15 mouse cellular contexts compared by ENCODE assay signal in the genomic region with DNA sequence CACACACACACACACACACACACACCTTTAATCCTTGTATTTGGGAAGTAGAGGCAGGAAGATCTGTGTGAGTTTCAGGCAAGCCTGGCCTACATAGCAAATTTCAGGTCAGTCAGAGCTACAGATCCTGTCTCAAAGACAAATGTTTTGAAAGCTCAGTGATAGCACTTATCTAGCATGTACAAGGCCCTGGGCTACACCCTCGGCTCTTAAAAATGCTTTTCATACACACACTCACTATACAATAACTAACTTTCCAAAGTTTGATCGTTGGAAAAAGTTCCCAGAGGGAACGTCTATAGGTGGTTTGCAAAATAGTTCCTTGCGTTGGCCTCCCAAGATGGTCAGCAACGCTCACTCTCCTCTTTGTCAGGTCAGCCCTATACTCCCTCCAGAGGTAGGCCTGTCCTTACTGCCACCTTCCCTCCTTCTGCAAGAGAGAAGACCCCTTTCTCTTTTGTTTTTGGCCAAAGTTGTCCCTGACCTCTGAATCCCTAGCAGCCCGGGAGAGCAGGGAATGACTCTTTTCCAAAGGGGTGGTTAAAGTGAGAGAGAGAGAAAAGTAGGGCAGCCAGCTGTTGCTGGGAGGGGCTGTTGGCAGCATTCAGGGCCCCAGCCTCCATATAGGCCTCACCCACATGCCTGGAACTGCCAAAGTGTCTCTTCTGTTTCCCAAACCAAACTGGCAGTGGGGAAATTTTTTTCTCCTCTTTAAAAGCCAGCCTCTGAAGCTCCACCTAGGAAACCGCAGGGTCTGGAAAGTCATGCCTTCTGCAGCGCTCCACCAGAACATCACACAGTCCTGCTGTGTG. TPM values are rescaled to one million over a fixed set of nuclear protein-coding genes. Genes with fewer than 3 reads are reported as not detected.
DNase-seq lines count a peak whose midpoint lies in the region; ATAC-seq and TF ChIP-seq lines count a peak whose summit lies in the region.
"Had no signal": no experiment of that assay in that cellular context is flagged by ENCODE, and none has a peak within 500 bp of the region (broad histone marks: within the 10 kb centered on the region; RNA-seq: fewer than 3 reads in every experiment).

No protein-coding gene starts in this region.

- no peaks in the 10 kb centered on the region for H3K9me3 ChIP-seq in heart, embryonic 10.5 days
- no peaks in the 10 kb centered on the region for H3K9me3 ChIP-seq in liver, postnatal 0 days (ENCODE audit: low read length)
- H3K9me3 ChIP-seq: forebrain, embryonic 12.5 days; intestine, embryonic 15.5 days had no signal

- no peaks in the 10 kb centered on the region for H3K36me3 ChIP-seq in heart, adult 2 months (ENCODE audit: control insufficient read depth, insufficient read depth, low read length)
- no peaks in the 10 kb centered on the region for H3K36me3 ChIP-seq in heart, embryonic 10.5 days
- no peaks in the 10 kb centered on the region for H3K36me3 ChIP-seq in liver, postnatal 0 days (replicated peaks; ENCODE audit: insufficient read depth, low read length)
- H3K36me3 ChIP-seq: forebrain, embryonic 12.5 days; intestine, embryonic 15.5 days had no signal

- H3K27me3 ChIP-seq in heart, adult 2 months (ENCODE audit: control insufficient read depth, insufficient read depth, low read length) = no peaks in the 10 kb centered on the region
- peaks cover 26% of the 10 kb centered on the region for H3K27me3 ChIP-seq in heart, embryonic 10.5 days (ENCODE audit: insufficient read depth, poor library complexity, severe bottlenecking)
- H3K27me3 ChIP-seq in liver, postnatal 0 days (ENCODE audit: insufficient read depth, low read length) = no peaks in the 10 kb centered on the region
- H3K27me3 ChIP-seq: intestine, embryonic 15.5 days had no signal

- H3K9ac ChIP-seq in heart, adult 2 months (ENCODE audit: low read depth, low read length) = no peak overlapping the region
- H3K9ac ChIP-seq in liver, postnatal 0 days (replicated peaks) = no peak overlapping the region; the same call in 1 of the 2 replicates
- H3K9ac ChIP-seq: forebrain, embryonic 12.5 days; intestine, embryonic 15.5 days had no signal

- DNase-seq in heart, adult 2 months = peak; percentile 47 to 56
- DNase-seq in heart, embryonic 10.5 days (ENCODE audit: low spot score) = no peak
- DNase-seq in brain, adult 2 months (ENCODE audit: low read depth, low spot score) = peak; percentile 31
- DNase-seq in gastrocnemius, postnatal 25 days = peak; percentile 54
- no peak for DNase-seq in liver, postnatal 0 days
- DNase-seq in left cerebral cortex, adult 2 months (ENCODE audit: extremely low spot score in 1 of 2, low spot score in 2 of 2) = no peak
- DNase-seq in right cerebral cortex, adult 18-20 months = no peak
- DNase-seq: cerebellum, adult 2 months; kidney, postnatal 25 days; layer of hippocampus, postnatal 36 days; lung, adult 2 months had no signal

- H3K27ac ChIP-seq in heart, adult 2 months = peak overlapping the region; percentile 20
- H3K27ac ChIP-seq in heart, embryonic 10.5 days = no peak overlapping the region
- no peak overlapping the region for H3K27ac ChIP-seq in liver, postnatal 0 days (ENCODE audit: low read depth)
- H3K27ac ChIP-seq in left cerebral cortex, adult 2 months = no peak overlapping the region
- H3K27ac ChIP-seq: forebrain, embryonic 12.5 days; intestine, embryonic 15.5 days had no signal

- intact Hi-C loops in heart, adult 2 months (cut with DNase I) = no loop called here
- intact Hi-C loops in left cerebral cortex, adult 2 months (cut with DNase I) = no loop called here

- no peak for TF ChIP-seq EP300 in heart, adult 2 months (IDR thresholded peaks at IDR 0.05; ENCODE audit: insufficient read depth, low read depth, low read length)
- TF ChIP-seq EP300 in liver, postnatal 0 days (IDR thresholded peaks at IDR 0.05; ENCODE audit: low read depth) = no peak

- H3K4me2 ChIP-seq in liver, postnatal 0 days (ENCODE audit: low read depth, low read length) = 0 out of 2 replicates have a peak overlapping the region, but pooled peaks have one; percentile 9
- H3K4me2 ChIP-seq: forebrain, embryonic 12.5 days; intestine, embryonic 15.5 days; midbrain, embryonic 11.5 days had no signal

- 72% methylated on average over 8 of the region's 8 CpGs for WGBS in heart, adult 2 months
- WGBS in heart, embryonic 10.5 days = 72% methylated on average over 8 of the region's 8 CpGs
- WGBS in liver, postnatal 0 days (ENCODE audit: insufficient replicate concordance) = 64% methylated on average over 8 of the region's 8 CpGs

- no peak for TF ChIP-seq POLR2A in heart, adult 2 months (IDR thresholded peaks at IDR 0.05; ENCODE audit: insufficient read depth, low read depth, low read length)

- H3K4me3 ChIP-seq in heart, adult 2 months = no peak overlapping the region
- H3K4me3 ChIP-seq in heart, embryonic 10.5 days = no peak overlapping the region
- H3K4me3 ChIP-seq in liver, postnatal 0 days (ENCODE audit: low read depth, low read length) = no peak overlapping the region
- no peak overlapping the region for H3K4me3 ChIP-seq in left cerebral cortex, adult 2 months
- H3K4me3 ChIP-seq: forebrain, embryonic 12.5 days; intestine, embryonic 15.5 days had no signal

- no peak for TF ChIP-seq CTCF in heart, adult 2 months (IDR thresholded peaks at IDR 0.05)
- no peak for TF ChIP-seq CTCF in liver, postnatal 0 days (IDR thresholded peaks at IDR 0.05; ENCODE audit: low read depth)
- no peak for TF ChIP-seq CTCF in left cerebral cortex, adult 2 months (IDR thresholded peaks at IDR 0.05)

- ATAC-seq in liver, postnatal 0 days = peak; percentile 58; the same call in 1 of the 2 replicates
- ATAC-seq: intestine, embryonic 15.5 days had no signal

- no peaks in the 10 kb centered on the region; the same call in 1 of the 2 replicates for H3K4me1 ChIP-seq in heart, adult 2 months (ENCODE audit: control insufficient read depth, insufficient read depth, low read length)
- no peaks in the 10 kb centered on the region for H3K4me1 ChIP-seq in heart, embryonic 10.5 days
- H3K4me1 ChIP-seq in liver, postnatal 0 days (ENCODE audit: insufficient read depth) = no peaks in the 10 kb centered on the region; the same call in 1 of the 2 replicates
- H3K4me1 ChIP-seq: forebrain, embryonic 12.5 days; intestine, embryonic 15.5 days had no signal

- H3K79me2 ChIP-seq in heart, adult 2 months (replicated peaks; ENCODE audit: control insufficient read depth, insufficient read depth, low read length) = no peaks in the 10 kb centered on the region

RNA-seq across cellular contexts. Expression of a gene that starts 29.2 kb away (rescaled TPM):
- total RNA-seq in heart, adult 2 months (2021) = under 1 TPM; 0.23 TPM
- polyA plus RNA-seq in heart, adult 2 months (2012; rRNA removed) = 0.14 and 0.20 TPM in 2 replicates
- 0.03 and 0.06 TPM in 2 replicates for polyA plus RNA-seq in heart, embryonic 10.5 days (2016; fragmentation: Nextera tagmentation; extraction: Ambion mirVana)
- total RNA-seq in gastrocnemius, postnatal 25 days (2021) = under 1 TPM in 1 of 2 experiments, not detected in 1; 0.05 TPM
- 0.02 TPM in 1 of 2 replicates, not detected in the other for polyA plus RNA-seq in liver, postnatal 0 days (2015; fragmentation: Nextera tagmentation; extraction: Ambion mirVana)
- under 1 TPM; 0.23 to 0.66 TPM for total RNA-seq in left cerebral cortex, adult 2 months (2021)
- polyA plus RNA-seq: intestine, embryonic 15.5 days; stomach, embryonic 14.5 days had no signal

Comparison
In these comparisons a context has a peak if more than half of its experiments do, and no peak if none do; other contexts are left out.
1. DNase-seq: peak in heart, adult 2 months (2 of 2), brain, adult 2 months (single experiment) and gastrocnemius, postnatal 25 days (single experiment); none in heart, embryonic 10.5 days (single experiment), liver, postnatal 0 days (single experiment), left cerebral cortex, adult 2 months (0 of 2) and right cerebral cortex, adult 18-20 months (single experiment).